Mouse (Mus musculus): Measurements from ENCODE around the gene Trak1. TPM values are rescaled to one million over a fixed set of nuclear protein-coding genes. Genes with fewer than 3 reads are reported as not detected.

Trak1 gene
- polyA plus RNA-seq, 1 experiment from 2014 or later = 37.3 TPM

- Histone ChIP-seq H3K27me3 (replicated peaks) (no peaks in the 10 kb centered on the region), H3K4me1 (replicated peaks) (peaks cover 6% of the 10 kb centered on the region; the same call in 1 of the 2 replicates), H3K9me3 (replicated peaks) (peaks cover 5% of the 10 kb centered on the region; the same call in 1 of the 2 replicates), H3K4me2 (peak within 1 kb of the TSS; percentile 90), H3K4me3 (peak within 1 kb of the TSS; percentile 65), H3K9ac (peak within 1 kb of the TSS; percentile 80), H3K36me3 (peaks cover 3% of the 10 kb centered on the region), H3K27ac (ENCODE audit: poor library complexity, severe bottlenecking) (peak within 1 kb of the TSS; percentile 63)
- peak; percentile 96 for ATAC-seq (ENCODE audit: insufficient number of reproducible peaks, low FRiP score)
- WGBS = under 1% methylated on average over 59 of the region's 59 CpGs
These were observed 19.9 kb upstream of the Trak1 start, which contains the start of gene Ulk4 for GRCm38 (mm10) chr9:121277118-121278060. TSS of gene Ulk4 (minus strand) at chr9:121277197.

GRCm38 (mm10) chr9:121279216-121279615, 18.1 kb upstream of the Trak1 start:
- Histone ChIP-seq H3K36me3 (peaks cover 6% of the 10 kb centered on the region), H3K27ac (ENCODE audit: poor library complexity, severe bottlenecking) (no peak overlapping the region), H3K4me2 (no peak overlapping the region), H3K4me3 (no peak overlapping the region), H3K9me3 (replicated peaks) (peaks cover 9% of the 10 kb centered on the region; the same call in 1 of the 2 replicates), H3K4me1 (replicated peaks) (peaks cover 6% of the 10 kb centered on the region; the same call in 1 of the 2 replicates), H3K27me3 (replicated peaks) (no peaks in the 10 kb centered on the region), H3K9ac (no peak overlapping the region)
- WGBS = 83% methylated on average over 5 of the region's 5 CpGs
- no peak for ATAC-seq (ENCODE audit: insufficient number of reproducible peaks, low FRiP score)

- 78% methylated on average over 6 of the region's 6 CpGs for WGBS
- Histone ChIP-seq H3K36me3 (peaks cover 6% of the 10 kb centered on the region), H3K4me2 (no peak overlapping the region), H3K4me1 (replicated peaks) (peaks cover 14% of the 10 kb centered on the region), H3K9ac (no peak overlapping the region), H3K9me3 (replicated peaks) (peaks cover 9% of the 10 kb centered on the region; the same call in 1 of the 2 replicates), H3K4me3 (no peak overlapping the region), H3K27me3 (replicated peaks) (no peaks in the 10 kb centered on the region), H3K27ac (ENCODE audit: poor library complexity, severe bottlenecking) (no peak overlapping the region)
- no peak for ATAC-seq (ENCODE audit: insufficient number of reproducible peaks, low FRiP score)
These were observed 15.4 kb upstream of the Trak1 start for GRCm38 (mm10) chr9:121281891-121282290.

GRCm38 (mm10) chr9:121283620-121284185, 13.6 kb upstream of the Trak1 start:
- Histone ChIP-seq H3K27me3 (replicated peaks) (no peaks in the 10 kb centered on the region), H3K36me3 (peaks cover 6% of the 10 kb centered on the region), H3K4me3 (no peak overlapping the region), H3K9ac (no peak overlapping the region), H3K4me2 (no peak overlapping the region), H3K9me3 (replicated peaks) (peaks cover 9% of the 10 kb centered on the region; the same call in 1 of the 2 replicates), H3K27ac (ENCODE audit: poor library complexity, severe bottlenecking) (no peak overlapping the region), H3K4me1 (replicated peaks) (peaks cover 8% of the 10 kb centered on the region; the same call in 1 of the 2 replicates)
- WGBS = 94% methylated on average over 6 of the region's 6 CpGs
- ATAC-seq (ENCODE audit: insufficient number of reproducible peaks, low FRiP score) = no peak

GRCm38 (mm10) chr9:121284422-121284821, 12.9 kb upstream of the Trak1 start:
- H3K9ac ChIP-seq = no peak overlapping the region
- 89% methylated on average over 3 of the region's 3 CpGs for WGBS
- H3K4me1 ChIP-seq (replicated peaks) = peaks cover 8% of the 10 kb centered on the region; the same call in 1 of the 2 replicates
- H3K9me3 ChIP-seq (replicated peaks) = peaks cover 10% of the 10 kb centered on the region
- H3K4me2 ChIP-seq = no peak overlapping the region
- ATAC-seq (ENCODE audit: insufficient number of reproducible peaks, low FRiP score) = no peak
- no peaks in the 10 kb centered on the region for H3K27me3 ChIP-seq (replicated peaks)
- H3K36me3 ChIP-seq = peaks cover 6% of the 10 kb centered on the region
- no peak overlapping the region for H3K4me3 ChIP-seq
- no peak overlapping the region for H3K27ac ChIP-seq (ENCODE audit: poor library complexity, severe bottlenecking)

DNA sequence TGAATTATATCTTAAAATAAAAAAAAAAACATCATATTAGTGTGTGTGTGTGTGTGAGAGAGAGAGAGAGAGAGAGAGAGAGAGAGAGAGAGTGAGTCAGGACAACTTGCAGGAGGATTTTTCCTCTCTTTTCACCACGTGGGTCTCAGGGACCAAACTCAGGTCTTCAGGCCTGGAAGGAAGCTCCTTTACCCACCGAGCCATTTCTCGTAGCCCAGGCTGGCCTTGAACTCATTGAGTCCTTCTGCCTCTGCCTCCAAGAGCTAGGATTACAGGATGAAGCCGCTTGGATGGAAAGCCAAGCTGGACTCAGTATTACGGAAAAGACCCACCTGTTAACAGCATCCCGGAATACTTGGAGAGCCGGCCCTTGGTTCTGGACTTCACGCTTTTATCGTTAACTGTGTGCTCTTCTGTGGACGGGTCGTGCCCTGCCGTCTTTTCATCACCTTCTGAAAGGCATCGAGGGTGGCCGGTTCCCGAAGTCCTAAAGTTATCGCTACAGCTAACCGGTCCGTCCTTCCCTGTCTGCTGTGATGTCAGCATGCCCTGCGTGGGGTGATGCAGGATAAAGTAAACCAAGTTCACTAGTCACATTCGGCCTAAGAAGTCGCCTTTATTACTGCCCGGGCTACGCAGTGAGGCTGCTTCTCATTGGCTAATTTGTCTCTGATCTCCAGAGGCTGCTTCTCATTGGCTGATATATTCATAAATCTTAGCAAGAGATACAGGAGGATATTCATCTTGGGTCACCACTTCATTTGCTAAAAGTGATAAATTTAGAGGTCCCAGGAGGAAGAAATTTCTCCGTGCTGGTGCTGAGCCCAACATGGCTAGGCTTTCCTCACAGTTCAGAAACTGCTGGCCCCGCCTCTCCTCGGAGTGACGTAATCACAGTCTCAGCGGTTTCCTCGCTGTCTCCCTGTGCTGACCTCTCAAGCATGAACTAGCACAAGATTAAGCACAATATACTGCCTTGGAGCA, 11.7 kb upstream of the Trak1 start:
- 24% methylated on average over 29 of the region's 29 CpGs for WGBS
- H3K27me3 ChIP-seq (replicated peaks) = no peaks in the 10 kb centered on the region
- H3K4me2 ChIP-seq = peak overlapping the region; percentile 66
- H3K4me3 ChIP-seq = peak overlapping the region; percentile 53
- H3K9me3 ChIP-seq (replicated peaks) = peaks cover 16% of the 10 kb centered on the region
- H3K4me1 ChIP-seq (replicated peaks) = peaks cover 8% of the 10 kb centered on the region; the same call in 1 of the 2 replicates
- peak overlapping the region; percentile 59 for H3K9ac ChIP-seq
- peak; percentile 85 for ATAC-seq (ENCODE audit: insufficient number of reproducible peaks, low FRiP score)
- H3K36me3 ChIP-seq = peaks cover 6% of the 10 kb centered on the region
- no peak overlapping the region; the same call in 1 of the 2 replicates for H3K27ac ChIP-seq (ENCODE audit: poor library complexity, severe bottlenecking)

- Histone ChIP-seq H3K27me3 (replicated peaks) (no peaks in the 10 kb centered on the region), H3K36me3 (peaks cover 6% of the 10 kb centered on the region), H3K9ac (peak overlapping the region; percentile 15; the same call in 1 of the 2 replicates), H3K27ac (ENCODE audit: poor library complexity, severe bottlenecking) (no peak overlapping the region), H3K4me2 (peak overlapping the region; percentile 66), H3K9me3 (replicated peaks) (peaks cover 16% of the 10 kb centered on the region), H3K4me3 (peak overlapping the region; percentile 53), H3K4me1 (replicated peaks) (peaks cover 8% of the 10 kb centered on the region; the same call in 1 of the 2 replicates)
- no peak; the same call in 1 of the 2 replicates for ATAC-seq (ENCODE audit: insufficient number of reproducible peaks, low FRiP score)
- WGBS = 61% methylated on average over 3 of the region's 3 CpGs
These were observed 10.9 kb upstream of the Trak1 start for GRCm38 (mm10) chr9:121286325-121286901.

DNA sequence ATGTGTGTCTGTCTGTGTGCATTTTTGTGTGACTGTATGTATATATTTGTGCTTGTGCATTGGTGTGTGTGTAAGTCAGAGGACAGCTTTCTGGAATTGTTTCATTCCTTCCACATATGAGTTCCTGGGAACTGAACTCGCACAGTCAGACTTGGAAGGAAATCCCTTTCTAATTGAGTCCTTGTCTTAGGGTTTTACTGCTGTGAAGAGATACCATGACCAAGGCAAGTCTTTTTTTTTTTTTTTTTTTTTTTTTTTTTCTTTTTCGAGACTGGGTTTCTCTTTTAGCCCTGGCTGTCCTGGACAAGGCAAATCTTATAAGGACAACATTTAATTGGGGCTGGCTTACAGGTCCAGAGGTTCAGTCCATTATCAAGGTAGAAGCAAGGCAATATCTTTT, 6.0 kb upstream of the Trak1 start:
- Histone ChIP-seq H3K4me1 (replicated peaks) (peaks cover 3% of the 10 kb centered on the region; the same call in 1 of the 2 replicates), H3K27ac (ENCODE audit: poor library complexity, severe bottlenecking) (no peak overlapping the region), H3K9ac (no peak overlapping the region), H3K4me2 (no peak overlapping the region), H3K36me3 (no peaks in the 10 kb centered on the region), H3K27me3 (replicated peaks) (no peaks in the 10 kb centered on the region), H3K9me3 (replicated peaks) (peaks cover 11% of the 10 kb centered on the region; the same call in 1 of the 2 replicates), H3K4me3 (no peak overlapping the region)
- ATAC-seq (ENCODE audit: insufficient number of reproducible peaks, low FRiP score) = no peak
- WGBS = 71% methylated on average over 2 of the region's 2 CpGs

GRCm38 (mm10) chr9:121293187-121293586, 4.1 kb upstream of the Trak1 start:
- 75% methylated on average over 7 of the region's 7 CpGs for WGBS

GRCm38 (mm10) chr9:121295221-121295620, 2.1 kb upstream of the Trak1 start:
- no peak for ATAC-seq (ENCODE audit: insufficient number of reproducible peaks, low FRiP score)
- 66% methylated on average over 7 of the region's 7 CpGs for WGBS
- no peaks in the 10 kb centered on the region for H3K36me3 ChIP-seq
- H3K4me2 ChIP-seq = no peak overlapping the region
- peaks cover 5% of the 10 kb centered on the region; the same call in 1 of the 2 replicates for H3K27me3 ChIP-seq (replicated peaks)
- H3K9ac ChIP-seq = no peak overlapping the region
- H3K27ac ChIP-seq (ENCODE audit: poor library complexity, severe bottlenecking) = no peak overlapping the region
- no peak overlapping the region for H3K4me3 ChIP-seq
- peaks cover 19% of the 10 kb centered on the region for H3K4me1 ChIP-seq (replicated peaks)
- peaks cover 4% of the 10 kb centered on the region; the same call in 1 of the 2 replicates for H3K9me3 ChIP-seq (replicated peaks)

More at GRCm38 (mm10) chr9:121293187-121293586, 4.1 kb upstream of the Trak1 start:
- H3K27me3 ChIP-seq (replicated peaks) = peaks cover 5% of the 10 kb centered on the region; the same call in 1 of the 2 replicates
- H3K36me3 ChIP-seq = no peaks in the 10 kb centered on the region
- H3K9ac ChIP-seq = no peak overlapping the region
- H3K4me1 ChIP-seq (replicated peaks) = no peaks in the 10 kb centered on the region
- ATAC-seq (ENCODE audit: insufficient number of reproducible peaks, low FRiP score) = no peak
- no peak overlapping the region for H3K4me3 ChIP-seq
- no peak overlapping the region for H3K27ac ChIP-seq (ENCODE audit: poor library complexity, severe bottlenecking)
- H3K9me3 ChIP-seq (replicated peaks) = peaks cover 11% of the 10 kb centered on the region; the same call in 1 of the 2 replicates
- H3K4me2 ChIP-seq = no peak overlapping the region

Data from heart, embryonic 12.5 days (tissue).